Mouse (Mus musculus) forebrain, postnatal 0 days (tissue): ENCODE results near the gene Inca1. TPM values are rescaled to one million over a fixed set of nuclear protein-coding genes. Genes with fewer than 3 reads are reported as not detected.

Experiments used
- ATAC-seq: fragments of 200-750 bp; cut with Nextera tagmentation; 2 replicates; pipeline ENCODE4 v1.8.0; 2017; ENCODE audit warnings: mild to moderate bottlenecking, moderate library complexity
- DNase-seq: peaks from one replicate; pipeline ENCODE4 v3.0.0-alpha.2; 2015
- H3K27ac ChIP-seq: fragments of 300-500 bp; sonication (generic); 2 replicates; pipeline ENCODE4 v1.5.1; 2014; ENCODE audit warnings: low read depth, mild to moderate bottlenecking, antibody characterized with exemption, low read length, moderate library complexity, mixed read lengths
- H3K27me3 ChIP-seq: fragments of 300-500 bp; sonication (generic); 2 replicates; pipeline ENCODE4 v1.6.1; 2014; ENCODE audit warnings: mild to moderate bottlenecking, low read length, mixed read lengths; ENCODE audit not compliant: insufficient read depth
- H3K36me3 ChIP-seq: fragments of 300-500 bp; sonication (generic); 2 replicates; pipeline ENCODE4 v1.6.1; 2014; ENCODE audit warnings: mild to moderate bottlenecking, moderate library complexity; ENCODE audit not compliant: insufficient read depth
- H3K4me1 ChIP-seq: fragments of 300-500 bp; sonication (generic); 2 replicates; pipeline ENCODE4 v1.6.1; 2014; ENCODE audit warnings: antibody characterized with exemption; ENCODE audit not compliant: insufficient read depth
- H3K4me2 ChIP-seq: fragments of 300-500 bp; sonication (generic); 2 replicates; pipeline ENCODE4 v1.6.1; 2014; ENCODE audit warnings: low read depth, mild to moderate bottlenecking, moderate library complexity
- H3K4me3 ChIP-seq: fragments of 300-500 bp; sonication (generic); 2 replicates; pipeline ENCODE4 v1.5.1; 2014; ENCODE audit warnings: low read depth, low read length, mixed read lengths
- H3K9ac ChIP-seq: fragments of 300-500 bp; sonication (generic); 2 replicates; pipeline ENCODE4 v1.6.1; 2014; ENCODE audit warnings: mild to moderate bottlenecking
- H3K9me3 ChIP-seq: fragments of 300-500 bp; sonication (generic); 2 replicates; pipeline ENCODE4 v1.6.1; 2016; ENCODE audit warnings: low read length
- CTCF ChIP-seq: sonication (generic); IDR thresholded peaks from 2 replicates; pipeline ENCODE4 v1.5.1; 2016; ENCODE audit warnings: antibody characterized with exemption, control low read depth, low read depth
- WGBS: fragments of 180-500 bp; shearing (Covaris S2); extraction: QIAGEN DNeasy Blood & Tissue Kit; methylation state at CpG from one replicate; pipeline ENCODE4 v1.1.7; 2014; 5-methylcytosine and 5-hydroxymethylcytosine counted together
- polyA plus RNA-seq: library from polyadenylated mRNA; unstranded; fragments of >200 nt; fragmentation: Nextera tagmentation; extraction: Ambion mirVana; gene quantifications from 2 replicates; pipeline ENCODE4 v1.2.1, GENCODE M21; 2015
- total RNA-seq: library from RNA; depleted of rRNA; stranded (reverse); fragments of >200 nt; gene quantifications from 2 replicates; pipeline ENCODE4 v1.2.3, GENCODE M21; 2014

Gene Inca1
- total and polyA plus RNA-seq, 2 experiments from 2014 or later = 0.62 to 2.1 TPM

DNA sequence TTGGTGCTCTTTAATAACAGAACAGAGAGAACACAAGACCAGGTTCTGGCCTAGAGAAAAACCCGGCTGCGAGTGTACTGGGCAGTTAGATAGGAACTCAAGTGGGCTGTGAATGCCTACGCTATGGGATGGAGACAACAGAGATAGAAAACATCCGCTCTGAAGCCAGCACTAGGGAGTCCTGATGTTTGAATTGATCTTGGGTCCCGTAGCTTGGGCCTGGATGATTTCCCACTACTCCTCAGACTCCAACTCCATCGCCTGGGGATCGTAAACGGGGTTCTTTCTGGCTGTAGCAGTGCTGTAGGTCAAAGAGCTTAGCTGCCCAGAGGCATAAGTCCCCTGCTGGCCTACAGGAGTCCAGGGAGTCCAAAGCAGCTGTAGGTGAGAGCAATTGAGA lies 11.6 kb downstream of the Inca1 start:
- DNase-seq (no peak), ATAC-seq (no peak)
- 10% methylated on average over 8 of the region's 8 CpGs for WGBS
- peaks cover 16% of the 10 kb centered on the region for H3K36me3 ChIP-seq
- no peaks in the 10 kb centered on the region for H3K9me3 ChIP-seq
- peak overlapping the region; percentile 91 for H3K4me3 ChIP-seq
- H3K27me3 ChIP-seq = no peaks in the 10 kb centered on the region
- peak overlapping the region; percentile 87 for H3K27ac ChIP-seq
- peaks cover 21% of the 10 kb centered on the region; the same call in 1 of the 2 replicates for H3K4me1 ChIP-seq
- TF ChIP-seq CTCF = no peak
- H3K9ac ChIP-seq = peak overlapping the region; percentile 93
- peak overlapping the region; percentile 90 for H3K4me2 ChIP-seq

DNA sequence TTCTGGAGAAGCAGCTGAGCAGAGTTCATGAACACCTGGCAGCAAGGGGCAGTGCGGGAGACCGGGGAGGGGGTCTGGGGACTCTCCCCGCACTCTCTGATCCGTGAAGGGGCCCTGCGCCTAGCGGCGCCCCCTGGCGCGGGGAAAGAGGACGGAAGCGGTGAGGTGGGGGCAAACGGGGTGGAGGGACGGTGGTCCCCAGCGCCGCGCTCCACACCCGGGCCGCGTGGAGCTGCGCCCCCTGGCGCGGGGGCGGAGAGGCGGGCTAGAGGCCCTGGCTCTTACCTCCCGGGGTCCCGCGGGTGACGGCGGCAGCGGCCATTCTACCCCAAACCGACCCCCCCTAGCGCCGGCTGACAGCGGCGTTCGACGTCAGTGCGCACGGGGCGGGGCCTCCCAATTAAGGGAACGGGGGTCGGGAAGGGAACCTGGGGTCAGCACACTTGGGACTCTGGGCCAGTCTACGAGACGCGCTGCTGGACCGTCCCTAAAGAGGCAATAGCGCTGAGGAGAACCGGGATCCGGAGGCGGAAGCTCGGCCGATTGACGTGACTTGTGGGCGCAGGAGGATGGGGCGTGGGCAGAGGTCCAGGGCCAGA lies 12.3 kb downstream of the Inca1 start, which contains the start of gene Camta2:
Gene Camta2, minus strand, starts transcription at position 505 of the 599 bp plus-strand sequence.
- H3K4me3 ChIP-seq = peak within 1 kb of the TSS; percentile 91
- peak; percentile 81 for TF ChIP-seq CTCF
- 3% methylated on average over 55 of the region's 55 CpGs for WGBS
- ATAC-seq (peak; percentile 87), DNase-seq (peak; percentile 86)
- H3K27ac ChIP-seq = peak within 1 kb of the TSS; percentile 87
- H3K9ac ChIP-seq = peak within 1 kb of the TSS; percentile 93
- H3K27me3 ChIP-seq = no peaks in the 10 kb centered on the region
- H3K9me3 ChIP-seq = no peaks in the 10 kb centered on the region
- peak within 1 kb of the TSS; percentile 90 for H3K4me2 ChIP-seq
- peaks cover 18% of the 10 kb centered on the region for H3K36me3 ChIP-seq
- peaks cover 21% of the 10 kb centered on the region; the same call in 1 of the 2 replicates for H3K4me1 ChIP-seq

DNA sequence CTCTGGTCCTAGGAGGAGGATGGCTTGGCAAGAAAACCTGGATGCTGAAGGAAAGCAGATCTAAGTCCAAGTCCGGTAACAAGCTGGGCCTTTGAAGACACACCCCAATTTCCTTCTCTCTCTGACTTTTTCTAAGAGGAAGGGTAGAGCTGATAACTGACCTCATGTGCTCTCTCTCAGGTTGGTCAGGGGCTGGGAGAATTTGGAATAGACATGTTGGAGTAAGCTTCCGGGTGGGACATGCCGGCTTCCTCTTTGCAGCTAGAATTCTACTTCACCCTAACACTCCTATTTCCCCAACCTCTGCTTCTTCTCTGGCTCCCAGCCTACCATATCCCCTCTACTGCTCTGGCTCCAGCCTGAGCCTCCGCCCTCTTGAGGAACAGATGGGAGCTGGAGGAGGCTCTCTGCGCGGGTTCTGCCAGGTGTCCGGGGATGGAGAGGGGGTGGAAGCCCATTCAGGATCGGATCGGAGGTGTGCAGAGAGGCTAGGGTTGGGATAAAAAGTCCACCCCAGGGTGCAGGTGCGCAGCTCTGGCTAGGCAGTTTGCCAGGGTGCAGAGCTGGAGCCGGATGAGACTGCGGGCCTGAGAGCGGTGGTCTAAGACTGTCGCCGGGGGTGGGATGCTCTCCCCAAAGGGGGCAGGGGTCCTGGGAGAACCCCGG lies 12.9 kb downstream of the Inca1 start:
- peak; percentile 59 for ATAC-seq
- peak; percentile 36 for DNase-seq
- 4% methylated on average over 16 of the region's 16 CpGs for WGBS
- Histone ChIP-seq H3K4me3 (peak overlapping the region; percentile 91), H3K36me3 (peaks cover 23% of the 10 kb centered on the region), H3K9ac (peak overlapping the region; percentile 93), H3K9me3 (no peaks in the 10 kb centered on the region), H3K27ac (peak overlapping the region; percentile 87), H3K4me1 (peaks cover 21% of the 10 kb centered on the region; the same call in 1 of the 2 replicates), H3K4me2 (peak overlapping the region; percentile 90), H3K27me3 (no peaks in the 10 kb centered on the region)
- no peak for TF ChIP-seq CTCF

DNA sequence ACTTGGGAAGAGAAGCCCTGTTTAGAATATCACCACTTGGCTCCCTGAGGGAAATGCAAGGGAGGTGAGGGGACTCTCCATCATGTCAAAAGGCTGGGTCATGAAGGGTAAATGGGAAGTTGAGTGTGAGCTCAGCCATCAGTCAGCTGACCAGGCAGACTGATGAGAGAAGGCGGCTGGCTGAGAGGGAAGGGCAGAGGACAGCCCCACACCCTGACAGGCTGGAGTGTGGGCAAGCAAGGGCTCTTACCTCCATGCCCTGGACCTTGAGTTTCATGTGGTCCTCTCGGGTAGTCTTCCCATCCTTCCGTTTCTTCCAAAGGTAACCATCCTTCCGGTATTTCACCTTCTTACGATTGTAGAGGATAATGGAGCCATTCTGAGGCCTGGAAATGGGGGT lies 16.3 kb downstream of the Inca1 start:
- WGBS = 91% methylated on average over 5 of the region's 5 CpGs
- TF ChIP-seq CTCF = no peak
- H3K27me3 ChIP-seq = no peaks in the 10 kb centered on the region
- no peak overlapping the region for H3K4me3 ChIP-seq
- H3K4me1 ChIP-seq = peaks cover 15% of the 10 kb centered on the region; the same call in 1 of the 2 replicates
- DNase-seq (no peak), ATAC-seq (no peak)
- no peak overlapping the region for H3K4me2 ChIP-seq
- H3K36me3 ChIP-seq = peaks cover 47% of the 10 kb centered on the region
- H3K9ac ChIP-seq = no peak overlapping the region
- H3K27ac ChIP-seq = no peak overlapping the region
- no peaks in the 10 kb centered on the region for H3K9me3 ChIP-seq

DNA sequence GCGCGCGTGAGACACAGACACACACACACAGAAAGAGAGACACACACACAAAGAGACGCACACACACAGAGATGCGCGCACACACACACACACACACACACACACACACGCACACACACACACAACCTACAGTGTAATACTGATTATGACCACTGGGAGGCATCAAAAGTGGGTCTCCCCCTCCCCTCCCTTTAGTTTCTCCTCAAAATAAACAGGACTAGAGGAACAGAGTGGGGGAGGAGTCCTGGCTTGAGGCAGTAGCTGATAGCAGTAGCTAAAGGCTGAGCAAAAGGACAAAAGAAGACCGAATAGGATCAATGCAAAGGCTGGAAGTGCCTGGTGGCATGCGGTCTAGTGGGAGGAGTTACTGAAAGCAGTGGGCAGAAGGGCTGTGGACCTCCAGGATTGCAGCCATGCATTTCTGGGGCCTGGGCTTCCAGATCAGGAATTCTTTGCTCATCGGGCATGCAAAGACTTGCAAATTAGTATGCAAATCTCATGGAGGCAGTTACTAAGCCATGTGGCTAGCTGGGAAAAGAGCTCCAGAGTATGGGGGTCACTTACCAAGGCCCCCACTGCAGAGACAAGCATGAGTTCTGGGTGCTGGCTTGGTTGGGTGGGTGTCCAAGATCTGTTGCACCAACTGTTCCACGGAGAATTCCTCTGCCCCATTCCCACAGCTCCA lies 17.9 kb downstream of the Inca1 start:
- peak; percentile 87 for DNase-seq
- peaks cover 8% of the 10 kb centered on the region; the same call in 1 of the 2 replicates for H3K4me1 ChIP-seq
- H3K27me3 ChIP-seq = no peaks in the 10 kb centered on the region
- H3K9ac ChIP-seq = peak overlapping the region; percentile 23; the same call in 1 of the 2 replicates
- no peak overlapping the region for H3K4me3 ChIP-seq
- WGBS = 10% methylated on average over 11 of the region's 11 CpGs
- peak overlapping the region; percentile 68 for H3K27ac ChIP-seq
- peak; percentile 92 for TF ChIP-seq CTCF
- peak overlapping the region; percentile 26; the same call in 1 of the 2 replicates for H3K4me2 ChIP-seq
- H3K9me3 ChIP-seq = no peaks in the 10 kb centered on the region
- peaks cover 53% of the 10 kb centered on the region for H3K36me3 ChIP-seq
- ATAC-seq = peak; percentile 89

DNA sequence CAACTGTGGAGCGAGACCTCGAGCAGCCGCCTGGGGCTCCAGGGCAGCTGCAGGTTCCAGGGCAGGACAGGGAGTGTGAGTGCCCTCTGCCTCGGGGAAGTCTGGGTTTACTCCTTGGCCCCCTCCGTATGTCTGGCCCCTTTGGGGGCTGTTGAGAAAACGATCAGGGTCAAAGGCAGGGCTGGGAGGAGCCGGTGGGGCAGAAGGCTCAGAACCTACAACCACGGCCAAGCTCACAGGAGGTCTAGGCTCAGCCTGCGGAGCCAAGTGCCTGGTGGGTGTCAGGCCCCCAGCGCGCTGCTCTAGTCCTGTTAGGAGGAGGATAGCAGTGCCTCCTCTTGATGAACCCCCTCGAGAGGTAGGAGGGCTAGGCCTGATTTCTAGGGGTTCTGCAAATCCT lies 18.8 kb downstream of the Inca1 start:
- H3K9me3 ChIP-seq = no peaks in the 10 kb centered on the region
- H3K9ac ChIP-seq = 0 out of 2 replicates have a peak overlapping the region, but pooled peaks have one; percentile 10
- no peak for TF ChIP-seq CTCF
- ATAC-seq (no peak), DNase-seq (no peak)
- peaks cover 62% of the 10 kb centered on the region for H3K36me3 ChIP-seq
- no peak overlapping the region for H3K4me3 ChIP-seq
- 70% methylated on average over 12 of the region's 12 CpGs for WGBS
- no peaks in the 10 kb centered on the region for H3K4me1 ChIP-seq
- H3K27ac ChIP-seq = peak overlapping the region; percentile 64
- H3K27me3 ChIP-seq = no peaks in the 10 kb centered on the region
- no peak overlapping the region for H3K4me2 ChIP-seq
